Mouse (Mus musculus) embryonic fibroblast, embryonic 13.5 days (primary cell): ENCODE measurements around the gene Hcst. TPM values are rescaled to one million over a fixed set of nuclear protein-coding genes. Genes with fewer than 3 reads are reported as not detected.
A peak's percentile ranks its signal among the peaks of the same experiment; 100 is the strongest.

Source experiments
- H3K27ac ChIP-seq: 2 replicates; pipeline ENCODE4 v1.5.1; 2012; ENCODE audit warnings: low read length, control low read depth, inconsistent platforms; ENCODE audit not compliant: insufficient read depth
- H3K4me1 ChIP-seq: 2 replicates; pipeline ENCODE4 v1.6.1; 2011; ENCODE audit warnings: low read length; ENCODE audit not compliant: control insufficient read depth, insufficient read depth
- H3K4me3 ChIP-seq: 2 replicates; pipeline ENCODE4 v1.5.1; 2011; ENCODE audit warnings: mild to moderate bottlenecking, control low read depth, low read length; ENCODE audit not compliant: insufficient read depth
- CTCF ChIP-seq: IDR thresholded peaks from 2 replicates; pipeline ENCODE4 v1.5.1; 2011; ENCODE audit warnings: mild to moderate bottlenecking, control low read depth, low read length, moderate library complexity, borderline replicate concordance; ENCODE audit not compliant: insufficient read depth
- POLR2A ChIP-seq: IDR thresholded peaks from 2 replicates; pipeline ENCODE4 v1.6.1; 2011; ENCODE audit warnings: low read depth, mild to moderate bottlenecking, control low read depth, low read length, moderate library complexity
- polyA plus RNA-seq: library from polyadenylated mRNA; stranded (reverse); fragments of >200 nt; gene quantifications from 2 replicates; pipeline ENCODE4 v1.2.4, GENCODE M21; 2011; ENCODE audit warnings: low read depth; ENCODE audit not compliant: missing spikeins, insufficient read length

Gene Hcst
- polyA plus RNA-seq, 1 experiment: not detected

GRCm38 (mm10) chr7:30453327-30453726 lies 33.7 kb upstream of the Hcst start:
- Histone ChIP-seq H3K4me1 (no peaks in the 10 kb centered on the region), H3K4me3 (no peak overlapping the region), H3K27ac (no peak overlapping the region)
- TF ChIP-seq CTCF (no peak), POLR2A (no peak)

- Histone ChIP-seq H3K4me1 (no peaks in the 10 kb centered on the region), H3K27ac (no peak overlapping the region), H3K4me3 (no peak overlapping the region)
- TF ChIP-seq CTCF (no peak), POLR2A (no peak)
These were observed 30.6 kb upstream of the Hcst start for GRCm38 (mm10) chr7:30450241-30450640.

GRCm38 (mm10) chr7:30444971-30445751 lies 25.5 kb upstream of the Hcst start, which contains the start of gene Aplp1:
Gene Aplp1 (minus strand): TSS chr7:30445535.
- Histone ChIP-seq H3K27ac (no peak within 1 kb of the TSS), H3K4me1 (no peaks in the 10 kb centered on the region), H3K4me3 (peak within 1 kb of the TSS; percentile 51)
- TF ChIP-seq CTCF: no peak
- TF ChIP-seq POLR2A: peak; percentile 36

GRCm38 (mm10) chr7:30444154-30444970 lies 24.7 kb upstream of the Hcst start:
- peak overlapping the region; percentile 51 for H3K4me3 ChIP-seq
- H3K27ac ChIP-seq: no peak overlapping the region
- TF ChIP-seq POLR2A (no peak), CTCF (no peak)
- no peaks in the 10 kb centered on the region for H3K4me1 ChIP-seq

GRCm38 (mm10) chr7:30443696-30444095 lies 24.0 kb upstream of the Hcst start:
- Histone ChIP-seq H3K27ac (no peak overlapping the region), H3K4me3 (no peak overlapping the region), H3K4me1 (no peaks in the 10 kb centered on the region)
- TF ChIP-seq POLR2A (no peak), CTCF (no peak)

- Histone ChIP-seq H3K4me1 (no peaks in the 10 kb centered on the region), H3K27ac (no peak overlapping the region)
- no peak for TF ChIP-seq POLR2A
- TF ChIP-seq CTCF: peak; percentile 69
These were observed 21.0 kb upstream of the Hcst start for GRCm38 (mm10) chr7:30440697-30441096.

GRCm38 (mm10) chr7:30439734-30440133 lies 20.1 kb upstream of the Hcst start:
- H3K27ac ChIP-seq: no peak overlapping the region
- no peak overlapping the region for H3K4me3 ChIP-seq
- TF ChIP-seq POLR2A (no peak), CTCF (no peak)
- no peaks in the 10 kb centered on the region for H3K4me1 ChIP-seq

More at GRCm38 (mm10) chr7:30440697-30441096, 21.0 kb upstream of the Hcst start:
- no peak overlapping the region for H3K4me3 ChIP-seq

- Histone ChIP-seq H3K4me3 (no peak overlapping the region), H3K27ac (no peak overlapping the region), H3K4me1 (no peaks in the 10 kb centered on the region)
- no peak for TF ChIP-seq CTCF
- no peak for TF ChIP-seq POLR2A
These were observed 17.2 kb upstream of the Hcst start for GRCm38 (mm10) chr7:30436879-30437278.

GRCm38 (mm10) chr7:30435156-30435555 lies 15.5 kb upstream of the Hcst start:
- no peak for TF ChIP-seq POLR2A
- no peak for TF ChIP-seq CTCF
- Histone ChIP-seq H3K4me1 (0 out of 2 replicates have a peak, but pooled peaks cover 3% of the 10 kb centered on the region), H3K4me3 (no peak overlapping the region), H3K27ac (no peak overlapping the region)

GRCm38 (mm10) chr7:30434701-30435100 lies 15.0 kb upstream of the Hcst start:
- H3K27ac ChIP-seq: no peak overlapping the region
- no peak overlapping the region for H3K4me3 ChIP-seq
- TF ChIP-seq POLR2A (no peak), CTCF (no peak)
- 0 out of 2 replicates have a peak, but pooled peaks cover 3% of the 10 kb centered on the region for H3K4me1 ChIP-seq
